8 mouse cellular contexts compared by ENCODE assay signal in genomic region chr9:69488972-69489371, GRCm38 (mm10). TPM values are rescaled to one million over a fixed set of nuclear protein-coding genes. Genes with fewer than 3 reads are reported as not detected.
DNase-seq lines count a peak whose midpoint lies in the region; ATAC-seq and TF ChIP-seq lines count a peak whose summit lies in the region.
"Had no signal": no experiment of that assay in that cellular context is flagged by ENCODE, and none has a peak within 500 bp of the region (broad histone marks: within the 10 kb centered on the region; RNA-seq: fewer than 3 reads in every experiment).

No protein-coding gene starts in this region.

- TF ChIP-seq CTCF in Patski (IDR thresholded peaks at IDR 0.05): peak; percentile 59

- in situ Hi-C loops in Patski (cut with MboI; ENCODE audit: low pct_unique_long_range_greater_than_20kb): loop anchor here (5.0 kb wide), 1 partner anchor 67 kb away; no protein-coding TSS in a partner anchor

- no peaks in the 10 kb centered on the region for H3K4me1 ChIP-seq in embryonic facial prominence, embryonic 14.5 days (ENCODE audit: control insufficient read depth, insufficient read depth, low read length)
- H3K4me1 ChIP-seq in midbrain, embryonic 14.5 days (ENCODE audit: control insufficient read depth, insufficient read depth, low read length): peaks cover 7% of the 10 kb centered on the region; the same call in 1 of the 2 replicates

- 23% methylated on average over 5 of the region's 5 CpGs for whole genome bisulfite sequencing in embryonic facial prominence, embryonic 14.5 days
- 8% methylated on average over 5 of the region's 5 CpGs for WGBS in midbrain, embryonic 14.5 days

- DNase-seq in left cerebral cortex, postnatal 14 days (ENCODE audit: low spot score in 2 of 2): peak; percentile 17 to 26
- no peak for DNase-seq in left cerebral cortex, adult 8-10 months (ENCODE audit: low spot score in 2 of 2)
- DNase-seq in Patski (ENCODE audit: low read depth, low spot score): no peak
- peak; percentile 59 for DNase-seq in embryonic facial prominence, embryonic 14.5 days (ENCODE audit: low spot score)
- peak; percentile 80 for DNase-seq in midbrain, embryonic 14.5 days
- DNase-seq in urinary bladder, postnatal 10 days (ENCODE audit: low spot score): no peak
- DNase-seq: adrenal gland, postnatal 10 days had no signal

- POLR2A ChIA-PET in Patski (lab: Charles Lee): interaction anchor here (0.6 kb wide), 1 partner anchor 240 kb away, joined by 3 read pairs; no protein-coding TSS in a partner anchor

- H3K27me3 ChIP-seq in Patski: no peaks in the 10 kb centered on the region
- no peaks in the 10 kb centered on the region for H3K27me3 ChIP-seq in embryonic facial prominence, embryonic 14.5 days (replicated peaks; ENCODE audit: control insufficient read depth, insufficient read depth, low read length)
- H3K27me3 ChIP-seq in midbrain, embryonic 14.5 days (ENCODE audit: control insufficient read depth, insufficient read depth, low read length): no peaks in the 10 kb centered on the region

- H3K27ac ChIP-seq in embryonic facial prominence, embryonic 14.5 days (replicated peaks; ENCODE audit: low read depth, low read length): no peak overlapping the region
- H3K27ac ChIP-seq in midbrain, embryonic 14.5 days (replicated peaks; ENCODE audit: low read depth, low read length): no peak overlapping the region

- ATAC-seq in Patski: no peak
- no peak for ATAC-seq in embryonic facial prominence, embryonic 14.5 days (ENCODE audit: low read depth)
- ATAC-seq in midbrain, embryonic 14.5 days (ENCODE audit: low FRiP score, low TSS enrichment): no peak
- ATAC-seq in erythroid progenitor cell, adult 5-6 weeks (replicated peaks; ENCODE audit: low FRiP score, poor library complexity, severe bottlenecking): no peak

- H3K4me3 ChIP-seq in embryonic facial prominence, embryonic 14.5 days (ENCODE audit: low read depth, low read length): no peak overlapping the region
- no peak overlapping the region for H3K4me3 ChIP-seq in midbrain, embryonic 14.5 days (replicated peaks; ENCODE audit: low read depth, low read length)

- H3K9me3 ChIP-seq in embryonic facial prominence, embryonic 14.5 days (ENCODE audit: control insufficient read depth, low read length): peaks cover 9% of the 10 kb centered on the region
- no peaks in the 10 kb centered on the region for H3K9me3 ChIP-seq in midbrain, embryonic 14.5 days (ENCODE audit: control insufficient read depth, low read length)

- no peak overlapping the region for H3K4me2 ChIP-seq in embryonic facial prominence, embryonic 14.5 days (ENCODE audit: low read depth, low read length)
- no peak overlapping the region for H3K4me2 ChIP-seq in midbrain, embryonic 14.5 days (ENCODE audit: low read length)

- CTCF ChIA-PET in Patski (lab: Charles Lee): interaction anchor here (1.3 to 1.6 kb wide), 3 partner anchors 10 to 86 kb away, joined by 3 read pairs; no protein-coding TSS in a partner anchor

- peaks cover 98% of the 10 kb centered on the region for H3K36me3 ChIP-seq in embryonic facial prominence, embryonic 14.5 days (ENCODE audit: control insufficient read depth, insufficient read depth, low read length)
- no peaks in the 10 kb centered on the region for H3K36me3 ChIP-seq in midbrain, embryonic 14.5 days (ENCODE audit: control insufficient read depth, insufficient read depth, low read length)

- intact Hi-C loops in left cerebral cortex, postnatal 14 days (cut with DNase I): no loop called here

- no peak overlapping the region for H3K9ac ChIP-seq in embryonic facial prominence, embryonic 14.5 days (ENCODE audit: low read depth, low read length)
- no peak overlapping the region for H3K9ac ChIP-seq in midbrain, embryonic 14.5 days (replicated peaks; ENCODE audit: low read length)

RNA-seq across cellular contexts. Expression of gene Anxa2, which starts 35.6 kb away (rescaled TPM):
- total RNA-seq in left cerebral cortex, postnatal 14 days (2021): 10 to 100 TPM; 14.4 to 18.8 TPM
- total RNA-seq in left cerebral cortex, adult 8-10 months (2022): 10 to 100 TPM; 12.3 to 16.1 (median 14.6) TPM
- 829 TPM for polyA plus RNA-seq in Patski (2021)
- polyA plus RNA-seq in embryonic facial prominence, embryonic 14.5 days (2014; fragmentation: Nextera tagmentation; extraction: Ambion mirVana): 1,306 and 1,330 TPM in 2 replicates
- polyA plus RNA-seq in midbrain, embryonic 14.5 days (2014; fragmentation: Nextera tagmentation; extraction: Ambion mirVana): 48.8 and 105 TPM in 2 replicates
- total RNA-seq in erythroid progenitor cell, adult 5-6 weeks (2015; ENCODE audit: low replicate concordance): 40.7 and 70.3 TPM in 2 replicates
- total RNA-seq in erythroid progenitor cell, adult 5-6 weeks (2017; ENCODE audit: low replicate concordance): 17.9 and 34.8 TPM in 2 replicates

Comparison
In these comparisons a context has a peak if more than half of its experiments do, and no peak if none do; other contexts are left out.
1. DNase-seq: peak in left cerebral cortex, postnatal 14 days (2 of 2), embryonic facial prominence, embryonic 14.5 days (single experiment) and midbrain, embryonic 14.5 days (single experiment); none in left cerebral cortex, adult 8-10 months (0 of 2), Patski (single experiment) and urinary bladder, postnatal 10 days (single experiment).